Mouse (Mus musculus): ENCODE results near the gene Ube2l3. TPM values are rescaled to one million over a fixed set of nuclear protein-coding genes. Genes with fewer than 3 reads are reported as not detected.
A peak's percentile ranks its signal among the peaks of the same experiment; 100 is the strongest.

Gene Ube2l3
- polyA plus RNA-seq, 1 experiment from 2014 or later: 149 TPM

- Histone ChIP-seq H3K4me3 (ENCODE audit: low read depth, low read length) (peak overlapping the region; percentile 68), H3K27ac (ENCODE audit: low read depth) (no peak overlapping the region), H3K27me3 (ENCODE audit: insufficient read depth, low read length) (no peaks in the 10 kb centered on the region), H3K9me3 (ENCODE audit: low read length) (no peaks in the 10 kb centered on the region), H3K4me2 (ENCODE audit: low read depth, low read length) (peak overlapping the region; percentile 96), H3K9ac (replicated peaks) (peak overlapping the region; percentile 72), H3K36me3 (replicated peaks; ENCODE audit: insufficient read depth, low read length) (no peaks in the 10 kb centered on the region), H3K4me1 (ENCODE audit: insufficient read depth) (peaks cover 11% of the 10 kb centered on the region; the same call in 1 of the 2 replicates)
- ATAC-seq (no peak), DNase-seq (peak; percentile 47)
- 3% methylated on average over 43 of the region's 43 CpGs for WGBS (ENCODE audit: insufficient replicate concordance)
- TF ChIP-seq EP300 (IDR thresholded peaks at IDR 0.05; ENCODE audit: low read depth): no peak
- TF ChIP-seq CTCF (IDR thresholded peaks at IDR 0.05; ENCODE audit: low read depth): peak; percentile 66; the same call in 1 of the 2 replicates
These were observed 71.0 kb downstream of the Ube2l3 start for GRCm38 (mm10) chr16:17131191-17132088.

- DNase-seq: peak; percentile 60
- peak; percentile 90 for TF ChIP-seq CTCF (IDR thresholded peaks at IDR 0.05; ENCODE audit: low read depth)
- no peak for TF ChIP-seq EP300 (IDR thresholded peaks at IDR 0.05; ENCODE audit: low read depth)
- WGBS (ENCODE audit: insufficient replicate concordance): 87% methylated on average over 1 of the region's 1 CpGs
- no peak overlapping the region for H3K27ac ChIP-seq (ENCODE audit: low read depth)
- H3K4me3 ChIP-seq (ENCODE audit: low read depth, low read length): no peak overlapping the region
- peaks cover 27% of the 10 kb centered on the region for H3K4me1 ChIP-seq (ENCODE audit: insufficient read depth)
- H3K9ac ChIP-seq (replicated peaks): no peak overlapping the region
- H3K36me3 ChIP-seq (replicated peaks; ENCODE audit: insufficient read depth, low read length): no peaks in the 10 kb centered on the region
- no peaks in the 10 kb centered on the region for H3K27me3 ChIP-seq (ENCODE audit: insufficient read depth, low read length)
- H3K4me2 ChIP-seq (ENCODE audit: low read depth, low read length): no peak overlapping the region
- ATAC-seq: no peak
- no peaks in the 10 kb centered on the region for H3K9me3 ChIP-seq (ENCODE audit: low read length)
These were observed 75.2 kb downstream of the Ube2l3 start for GRCm38 (mm10) chr16:17127292-17127691.

GRCm38 (mm10) chr16:17124871-17125520 lies 77.5 kb downstream of the Ube2l3 start, which contains the start of gene 2610318N02Rik:
Gene 2610318N02Rik, minus strand, starts transcription at chr16:17125167.
- Histone ChIP-seq H3K36me3 (replicated peaks; ENCODE audit: insufficient read depth, low read length) (no peaks in the 10 kb centered on the region), H3K9ac (replicated peaks) (peak within 1 kb of the TSS; percentile 58), H3K27me3 (ENCODE audit: insufficient read depth, low read length) (no peaks in the 10 kb centered on the region), H3K27ac (ENCODE audit: low read depth) (no peak within 1 kb of the TSS), H3K4me1 (ENCODE audit: insufficient read depth) (peaks cover 21% of the 10 kb centered on the region), H3K4me2 (ENCODE audit: low read depth, low read length) (peak within 1 kb of the TSS; percentile 75), H3K4me3 (ENCODE audit: low read depth, low read length) (peak within 1 kb of the TSS; percentile 50), H3K9me3 (ENCODE audit: low read length) (no peaks in the 10 kb centered on the region)
- WGBS (ENCODE audit: insufficient replicate concordance): under 1% methylated on average over 25 of the region's 25 CpGs
- TF ChIP-seq CTCF (IDR thresholded peaks at IDR 0.05; ENCODE audit: low read depth) (no peak), EP300 (IDR thresholded peaks at IDR 0.05; ENCODE audit: low read depth) (no peak)
- ATAC-seq (peak; percentile 98), DNase-seq (peak; percentile 87)

- H3K27ac ChIP-seq (ENCODE audit: low read depth): no peak overlapping the region
- H3K4me3 ChIP-seq (ENCODE audit: low read depth, low read length): peak overlapping the region; percentile 50
- no peak; the same call in 1 of the 2 replicates for ATAC-seq
- H3K4me2 ChIP-seq (ENCODE audit: low read depth, low read length): peak overlapping the region; percentile 75
- DNase-seq: no peak
- peaks cover 21% of the 10 kb centered on the region for H3K4me1 ChIP-seq (ENCODE audit: insufficient read depth)
- H3K9ac ChIP-seq (replicated peaks): peak overlapping the region; percentile 58
- TF ChIP-seq EP300 (IDR thresholded peaks at IDR 0.05; ENCODE audit: low read depth): no peak
- no peak for TF ChIP-seq CTCF (IDR thresholded peaks at IDR 0.05; ENCODE audit: low read depth)
- H3K36me3 ChIP-seq (replicated peaks; ENCODE audit: insufficient read depth, low read length): no peaks in the 10 kb centered on the region
- 8% methylated on average over 22 of the region's 22 CpGs for WGBS (ENCODE audit: insufficient replicate concordance)
- H3K9me3 ChIP-seq (ENCODE audit: low read length): no peaks in the 10 kb centered on the region
- no peaks in the 10 kb centered on the region for H3K27me3 ChIP-seq (ENCODE audit: insufficient read depth, low read length)
These were observed 78.2 kb downstream of the Ube2l3 start for GRCm38 (mm10) chr16:17124119-17124870.

- WGBS (ENCODE audit: insufficient replicate concordance): 83% methylated on average over 13 of the region's 14 CpGs
- DNase-seq: no peak
- H3K9me3 ChIP-seq (ENCODE audit: low read length): no peaks in the 10 kb centered on the region
- H3K27me3 ChIP-seq (ENCODE audit: insufficient read depth, low read length): no peaks in the 10 kb centered on the region
- no peak overlapping the region for H3K27ac ChIP-seq (ENCODE audit: low read depth)
- no peaks in the 10 kb centered on the region for H3K36me3 ChIP-seq (replicated peaks; ENCODE audit: insufficient read depth, low read length)
- TF ChIP-seq CTCF (IDR thresholded peaks at IDR 0.05; ENCODE audit: low read depth): no peak
- TF ChIP-seq EP300 (IDR thresholded peaks at IDR 0.05; ENCODE audit: low read depth): no peak
- peaks cover 21% of the 10 kb centered on the region for H3K4me1 ChIP-seq (ENCODE audit: insufficient read depth)
- no peak overlapping the region for H3K4me2 ChIP-seq (ENCODE audit: low read depth, low read length)
- H3K4me3 ChIP-seq (ENCODE audit: low read depth, low read length): no peak overlapping the region
- no peak for ATAC-seq
- H3K9ac ChIP-seq (replicated peaks): no peak overlapping the region
These were observed 80.9 kb downstream of the Ube2l3 start for GRCm38 (mm10) chr16:17121569-17121968.

Measured in liver, postnatal 0 days (tissue).